Mouse (Mus musculus): ENCODE results near the gene Cdk9.

Gene Cdk9

DNA sequence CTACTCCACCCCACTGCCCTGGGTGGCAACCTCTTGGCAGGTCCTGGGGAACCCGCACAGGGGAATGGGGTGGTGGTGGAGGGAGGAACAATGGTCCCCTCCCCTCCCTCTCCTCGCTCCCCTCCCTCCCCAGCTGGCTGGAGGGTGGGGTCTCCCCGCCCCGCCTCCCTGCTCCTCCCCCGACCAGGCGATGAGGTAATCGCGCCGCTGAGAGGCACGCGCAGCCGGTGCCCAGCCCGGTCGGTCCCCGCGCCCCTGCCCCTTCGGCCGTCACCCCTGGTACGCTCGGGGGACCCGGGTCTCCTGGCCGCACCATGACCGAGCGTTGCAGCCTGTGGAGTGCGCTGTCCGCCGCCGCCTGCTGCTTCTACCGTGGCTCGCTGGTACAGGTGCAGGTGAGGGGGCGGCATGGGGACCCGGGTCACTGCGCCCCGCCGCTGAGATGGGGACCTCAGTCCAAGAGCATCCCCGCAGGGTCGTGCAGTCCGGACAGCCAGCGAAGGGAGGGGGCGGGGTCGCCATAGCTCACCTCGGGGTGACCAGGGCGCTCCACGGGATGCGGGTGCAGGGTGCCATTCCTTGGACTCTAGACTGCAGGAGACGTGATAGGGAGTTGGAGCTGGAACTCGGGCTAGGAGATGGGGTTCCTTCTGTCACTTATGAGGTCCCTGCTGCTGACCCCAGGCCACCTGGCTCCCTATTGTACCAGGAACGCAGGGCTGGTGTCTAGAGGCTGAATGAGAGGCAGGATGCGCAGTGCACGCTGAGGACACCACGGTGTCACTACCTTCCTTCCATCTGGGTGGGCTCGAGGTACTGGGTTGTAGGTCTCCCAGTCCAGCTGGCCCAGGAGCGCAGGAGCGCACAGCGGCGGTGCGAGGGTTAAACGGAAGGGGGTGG is 28.6 kb upstream of the Cdk9 start:
- no peak for TF ChIP-seq GATA4 (IDR thresholded peaks at IDR 0.05; ENCODE audit: insufficient replicate concordance, low read length)

GRCm38 (mm10) chr2:32740916-32741272 is 28.0 kb upstream of the Cdk9 start, which contains the start of gene 6330409D20Rik:
Gene 6330409D20Rik, minus strand, starts transcription at chr2:32741016.
- TF ChIP-seq GATA4 (IDR thresholded peaks at IDR 0.05; ENCODE audit: insufficient replicate concordance, low read length): no peak

DNA sequence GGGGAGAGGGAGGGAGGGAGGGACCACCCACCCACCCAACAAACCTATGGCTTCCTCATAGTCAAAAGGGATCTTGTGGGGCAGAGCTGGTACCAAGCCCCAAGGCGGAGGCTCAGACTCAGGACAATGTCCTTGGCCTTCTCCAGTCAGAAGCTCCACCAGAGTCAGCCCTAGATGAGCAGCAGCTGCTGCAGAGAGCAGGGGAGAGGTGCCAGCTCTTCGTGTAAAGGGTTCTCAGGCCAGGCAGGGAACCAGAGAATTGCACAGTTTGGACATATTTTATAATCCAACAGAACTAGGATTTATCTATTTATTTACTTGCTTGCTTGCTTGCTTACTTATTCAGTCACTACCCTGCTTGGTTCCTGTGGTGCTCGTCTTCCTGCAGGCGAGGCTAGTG is 26.4 kb upstream of the Cdk9 start:
- no peak for TF ChIP-seq GATA4 (IDR thresholded peaks at IDR 0.05; ENCODE audit: insufficient replicate concordance, low read length)

- no peak for TF ChIP-seq GATA4 (IDR thresholded peaks at IDR 0.05; ENCODE audit: insufficient replicate concordance, low read length)
These were observed 24.1 kb upstream of the Cdk9 start for GRCm38 (mm10) chr2:32737008-32737407.

- TF ChIP-seq GATA4 (IDR thresholded peaks at IDR 0.05; ENCODE audit: insufficient replicate concordance, low read length): no peak
These were observed 23.5 kb upstream of the Cdk9 start for GRCm38 (mm10) chr2:32736306-32736829.

GRCm38 (mm10) chr2:32734933-32735332 is 22.1 kb upstream of the Cdk9 start:
- TF ChIP-seq GATA4 (IDR thresholded peaks at IDR 0.05; ENCODE audit: insufficient replicate concordance, low read length): peak; percentile 79

DNA sequence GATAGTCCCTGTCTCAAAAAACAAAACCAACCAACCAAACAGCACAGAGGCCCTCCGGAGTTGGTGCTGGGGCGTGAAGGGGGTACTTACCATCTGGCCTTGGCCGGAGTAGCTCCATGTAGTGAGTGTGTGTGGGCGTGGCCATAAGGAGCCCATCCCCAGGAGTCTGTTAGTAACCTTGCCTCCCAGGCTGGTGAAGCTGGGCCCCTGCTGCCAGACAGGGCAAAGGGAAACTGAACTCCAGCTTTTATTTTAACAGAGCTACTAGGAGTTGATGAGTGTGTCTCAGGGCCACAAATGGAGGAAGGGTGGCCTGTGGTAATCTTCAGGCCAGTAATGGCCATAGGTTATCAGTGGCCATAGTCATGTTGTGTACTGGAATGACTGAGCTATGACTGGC is 21.6 kb upstream of the Cdk9 start:
- no peak; the same call in 1 of the 2 replicates for TF ChIP-seq GATA4 (IDR thresholded peaks at IDR 0.05; ENCODE audit: insufficient replicate concordance, low read length)

DNA sequence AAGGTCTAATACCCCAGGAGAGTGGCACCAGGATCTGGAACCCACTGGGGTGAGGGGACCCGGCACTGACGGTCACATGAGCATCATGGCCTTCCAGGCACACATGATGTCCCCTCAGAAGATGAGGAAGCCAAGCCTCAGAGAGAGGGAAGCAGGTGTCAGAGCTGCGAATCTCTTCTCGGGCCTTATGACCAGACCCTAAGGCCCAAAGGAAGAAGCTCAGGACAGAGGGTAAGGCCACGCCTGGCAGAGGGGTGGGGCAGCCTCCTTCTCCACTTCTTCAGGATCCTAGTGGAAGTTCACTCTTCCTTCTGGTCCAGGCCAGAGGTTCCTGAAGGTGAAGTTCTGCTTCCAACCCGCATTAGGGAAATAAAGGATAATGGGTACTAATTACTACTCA is 19.8 kb upstream of the Cdk9 start:
- TF ChIP-seq GATA4 (IDR thresholded peaks at IDR 0.05; ENCODE audit: insufficient replicate concordance, low read length): no peak

- no peak for TF ChIP-seq GATA4 (IDR thresholded peaks at IDR 0.05; ENCODE audit: insufficient replicate concordance, low read length)
These were observed 19.0 kb upstream of the Cdk9 start for GRCm38 (mm10) chr2:32731911-32732310.

DNA sequence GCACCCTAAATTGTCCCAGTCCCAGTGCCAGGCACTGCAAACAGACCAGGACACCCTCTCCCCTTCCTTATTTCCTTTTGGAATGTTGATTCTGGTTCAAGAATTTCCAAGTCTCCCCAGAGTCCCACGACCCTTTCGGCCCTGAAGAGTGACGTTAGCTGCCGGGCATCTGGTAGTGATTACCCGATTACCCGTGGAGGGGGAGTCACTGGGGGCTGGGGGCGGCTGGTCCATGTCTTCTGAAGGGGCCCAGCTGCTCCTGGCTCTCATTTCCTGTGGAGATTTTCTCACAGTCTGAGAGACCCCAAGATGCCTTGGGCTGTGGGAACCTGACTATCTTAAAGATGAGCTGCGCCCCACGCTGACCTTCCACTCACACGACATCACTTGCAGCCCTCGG is 18.0 kb upstream of the Cdk9 start:
- TF ChIP-seq GATA4 (IDR thresholded peaks at IDR 0.05; ENCODE audit: insufficient replicate concordance, low read length): no peak

- TF ChIP-seq GATA4 (IDR thresholded peaks at IDR 0.05; ENCODE audit: insufficient replicate concordance, low read length): no peak
These were observed 16.7 kb upstream of the Cdk9 start for GRCm38 (mm10) chr2:32729547-32729946.

DNA sequence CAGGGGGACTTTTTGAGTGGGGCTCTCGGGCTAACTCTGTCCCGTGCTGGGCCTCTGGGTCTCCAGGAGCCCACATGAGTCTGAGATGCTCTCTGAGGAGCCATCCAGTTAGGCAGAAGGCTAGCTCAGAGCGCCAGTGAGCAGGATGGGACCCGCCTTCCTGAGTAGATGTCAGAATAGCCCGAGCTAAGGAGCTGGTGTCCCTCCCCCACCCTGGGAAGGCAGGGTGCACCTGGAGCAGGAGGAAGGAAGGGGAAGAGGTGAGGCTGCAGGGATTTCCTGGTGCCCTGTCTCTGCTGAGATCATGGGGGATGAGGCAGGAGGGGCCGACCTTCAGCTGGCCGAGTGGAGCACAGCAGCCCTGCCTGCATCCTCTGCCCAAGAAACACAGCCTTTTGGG is 15.6 kb upstream of the Cdk9 start:
- peak; percentile 45; the same call in 1 of the 2 replicates for TF ChIP-seq GATA4 (IDR thresholded peaks at IDR 0.05; ENCODE audit: insufficient replicate concordance, low read length)

- no peak for TF ChIP-seq GATA4 (IDR thresholded peaks at IDR 0.05; ENCODE audit: insufficient replicate concordance, low read length)
These were observed 14.6 kb upstream of the Cdk9 start for GRCm38 (mm10) chr2:32727435-32727834.

DNA sequence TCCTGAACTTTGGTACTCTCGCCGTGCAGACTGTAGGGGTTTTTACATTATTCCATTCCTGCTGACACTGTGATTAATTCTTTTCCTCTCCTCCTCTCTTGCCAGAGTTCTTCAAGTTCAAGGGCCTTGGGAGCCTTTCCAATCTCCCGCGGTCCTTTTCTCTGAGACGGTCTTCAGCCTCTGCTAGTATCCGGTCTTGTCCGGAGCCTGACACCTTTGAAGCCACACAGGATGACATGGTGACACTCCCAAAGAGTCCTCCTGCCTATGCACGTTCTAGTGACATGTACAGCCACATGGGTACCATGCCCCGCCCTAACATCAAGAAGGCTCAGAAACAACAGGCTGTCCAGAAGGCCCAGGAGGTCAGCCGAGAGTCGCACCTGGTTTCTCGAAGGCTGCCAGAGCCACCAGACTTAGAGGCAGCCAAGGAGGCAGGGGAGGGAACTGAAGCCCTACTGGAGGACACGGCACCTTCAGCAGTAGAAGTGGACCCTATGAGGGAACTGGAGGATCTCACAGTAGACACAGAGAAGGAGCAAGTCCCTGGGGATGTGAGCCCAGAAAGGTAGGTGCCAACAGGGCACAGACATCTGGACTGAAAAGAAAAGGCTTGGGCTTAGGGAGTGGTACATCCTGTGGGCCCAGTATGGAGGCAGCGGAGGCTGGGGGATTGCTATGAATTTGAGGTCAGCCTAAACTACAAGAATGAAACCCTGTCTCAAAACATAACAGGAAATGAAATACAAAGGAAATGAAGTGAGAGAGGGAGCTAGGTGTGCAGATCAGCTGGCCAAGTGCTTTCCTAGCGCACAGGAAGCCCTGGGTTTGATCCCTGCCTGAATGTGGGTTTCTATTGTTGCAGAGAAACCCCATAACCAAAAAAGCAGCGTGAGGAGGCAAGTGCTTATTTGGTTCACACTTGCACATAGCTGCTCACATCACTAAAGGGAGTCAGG is 12.2 kb upstream of the Cdk9 start:
- TF ChIP-seq GATA4 (IDR thresholded peaks at IDR 0.05; ENCODE audit: insufficient replicate concordance, low read length): no peak

DNA sequence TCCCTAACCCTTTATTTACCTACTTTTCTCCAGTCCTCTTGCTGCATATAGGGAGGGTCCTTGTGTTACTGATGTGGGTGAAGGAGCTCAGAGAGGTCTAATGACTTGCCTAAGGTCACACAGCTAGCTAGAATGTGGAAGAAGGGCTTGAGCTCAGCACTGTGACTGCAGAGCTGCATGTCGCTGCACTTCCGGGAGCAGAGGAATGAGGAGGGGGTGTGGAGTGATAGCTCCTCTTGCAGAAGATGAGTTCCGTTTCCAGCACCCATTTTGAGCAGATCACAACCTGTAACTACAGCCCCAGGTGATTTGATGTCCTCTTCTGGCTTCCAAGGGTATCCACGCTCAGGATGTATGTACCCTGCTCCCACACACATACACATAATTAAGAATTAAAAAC is 11.3 kb upstream of the Cdk9 start:
- no peak for TF ChIP-seq GATA4 (IDR thresholded peaks at IDR 0.05; ENCODE audit: insufficient replicate concordance, low read length)

Data from liver, adult (tissue).